Mouse (Mus musculus) olfactory bulb, adult 2 months (tissue): Measurements from ENCODE around the gene Trpm3. TPM values are rescaled to one million over a fixed set of nuclear protein-coding genes. Genes with fewer than 3 reads are reported as not detected.

Experiments
- H3K27ac ChIP-seq: fragments of 200-500 bp; 2 replicates; pipeline ENCODE4 v1.5.1; 2012; ENCODE audit warnings: low read depth, low read length; ENCODE audit not compliant: insufficient read depth
- H3K4me1 ChIP-seq: fragments of 200-500 bp; 2 replicates; pipeline ENCODE4 v1.6.1; 2012; ENCODE audit warnings: low read length; ENCODE audit not compliant: control insufficient read depth, insufficient read depth
- H3K4me3 ChIP-seq: fragments of 200-500 bp; 2 replicates; pipeline ENCODE4 v1.5.1; 2012; ENCODE audit warnings: mild to moderate bottlenecking, low read depth, low read length, moderate library complexity; ENCODE audit not compliant: insufficient read depth
- CTCF ChIP-seq: fragments of 200-500 bp; IDR thresholded peaks from 2 replicates; pipeline ENCODE4 v1.5.1; 2012; ENCODE audit warnings: low read depth, mild to moderate bottlenecking, low read length, moderate library complexity; ENCODE audit not compliant: insufficient read depth
- POLR2A ChIP-seq: fragments of 200-500 bp; IDR thresholded peaks from 2 replicates; pipeline ENCODE4 v1.6.1; 2012; ENCODE audit warnings: mild to moderate bottlenecking, low read depth, low read length, moderate library complexity; ENCODE audit not compliant: insufficient read depth
- WGBS: fragments of 180-500 bp; shearing (Covaris S2); methylation state at CpG from one replicate; pipeline ENCODE4 v1.1.7; 2018; 5-methylcytosine and 5-hydroxymethylcytosine counted together
- polyA plus RNA-seq: library from polyadenylated mRNA; stranded (reverse); fragments of >200 nt; gene quantifications from 2 replicates; pipeline ENCODE4 v1.2.4, GENCODE M21; 2012; ENCODE audit warnings: low replicate concordance; ENCODE audit not compliant: missing spikeins, insufficient read depth, insufficient read length

Trpm3 gene
- polyA plus RNA-seq, 1 experiment, result 53.7 TPM

DNA sequence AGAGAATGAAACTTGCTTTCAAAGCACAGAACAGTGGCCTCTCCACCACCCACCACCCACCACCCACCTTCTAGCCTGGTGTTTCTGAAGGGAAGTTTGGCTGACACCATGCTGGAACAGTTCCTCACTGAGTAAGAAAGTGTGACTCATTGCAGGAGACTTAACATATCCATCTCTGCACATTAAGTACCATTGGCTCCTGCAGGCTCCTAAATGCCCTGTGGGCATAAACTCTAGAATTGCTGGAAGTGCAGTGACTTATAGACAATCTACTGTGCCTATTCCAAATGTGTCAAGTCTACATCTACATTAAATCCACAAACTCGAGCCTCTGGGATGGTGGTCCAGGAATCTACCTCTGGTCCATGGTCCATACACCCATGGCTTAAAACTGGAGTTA, 840.3 kb downstream of the Trpm3 start:
- Histone ChIP-seq H3K27ac (no peak overlapping the region), H3K4me3 (no peak overlapping the region), H3K4me1 (peaks cover 8% of the 10 kb centered on the region)
- WGBS, result 66% methylated on average over 1 of the region's 1 CpGs
- TF ChIP-seq CTCF (no peak), POLR2A (no peak)

- WGBS, result 98% methylated on average over 12 of the region's 12 CpGs
These were observed 849.1 kb downstream of the Trpm3 start for GRCm38 (mm10) chr19:22987914-22988313.

DNA sequence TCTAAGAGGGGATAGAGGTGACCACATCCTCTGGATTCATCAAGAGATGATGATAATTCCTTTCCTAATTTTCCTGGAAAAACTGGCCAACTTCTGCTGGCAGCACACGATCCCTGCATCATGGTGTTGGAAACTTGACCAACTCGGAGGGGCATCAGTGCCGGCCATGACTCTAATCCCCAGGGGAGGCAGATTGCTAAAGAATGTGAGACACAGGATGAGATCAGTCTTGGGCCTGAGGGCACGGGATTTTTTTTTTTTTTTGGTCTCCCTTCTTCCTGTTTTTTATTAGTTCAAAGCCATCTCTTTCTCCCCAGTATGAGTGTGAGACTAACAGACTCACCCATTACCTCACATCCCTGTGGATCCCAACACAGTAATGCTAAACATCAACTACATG, 855.1 kb downstream of the Trpm3 start:
- Histone ChIP-seq H3K4me3 (no peak overlapping the region), H3K4me1 (no peaks in the 10 kb centered on the region), H3K27ac (no peak overlapping the region)
- 84% methylated on average over 4 of the region's 4 CpGs for WGBS
- TF ChIP-seq POLR2A (no peak), CTCF (no peak)

More at GRCm38 (mm10) chr19:22987914-22988313, 849.1 kb downstream of the Trpm3 start:
- Histone ChIP-seq H3K4me1 (no peaks in the 10 kb centered on the region), H3K4me3 (no peak overlapping the region), H3K27ac (no peak overlapping the region)
- TF ChIP-seq CTCF (no peak), POLR2A (no peak)

DNA sequence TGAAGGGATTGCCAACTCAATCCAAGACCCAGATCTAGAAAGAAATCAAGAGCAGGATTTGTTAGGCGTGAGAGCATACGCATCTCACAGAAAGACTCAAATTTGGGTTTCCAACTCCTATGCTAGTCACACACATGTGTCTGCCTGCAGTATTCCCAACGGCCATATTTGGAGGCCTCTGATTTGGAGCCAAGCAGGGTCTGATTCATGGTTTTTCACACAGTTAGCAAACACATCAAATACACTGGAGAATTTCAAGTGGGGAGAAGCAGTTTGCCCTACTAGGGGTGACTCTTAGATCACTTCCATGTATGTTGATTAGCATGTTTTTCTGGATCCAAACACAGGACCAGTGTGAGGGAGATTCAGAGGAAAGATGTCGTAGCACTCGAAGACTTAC, 855.7 kb downstream of the Trpm3 start:
- TF ChIP-seq CTCF (no peak), POLR2A (no peak)
- WGBS, result 91% methylated on average over 5 of the region's 5 CpGs
- Histone ChIP-seq H3K4me1 (no peaks in the 10 kb centered on the region), H3K27ac (no peak overlapping the region), H3K4me3 (no peak overlapping the region)

DNA sequence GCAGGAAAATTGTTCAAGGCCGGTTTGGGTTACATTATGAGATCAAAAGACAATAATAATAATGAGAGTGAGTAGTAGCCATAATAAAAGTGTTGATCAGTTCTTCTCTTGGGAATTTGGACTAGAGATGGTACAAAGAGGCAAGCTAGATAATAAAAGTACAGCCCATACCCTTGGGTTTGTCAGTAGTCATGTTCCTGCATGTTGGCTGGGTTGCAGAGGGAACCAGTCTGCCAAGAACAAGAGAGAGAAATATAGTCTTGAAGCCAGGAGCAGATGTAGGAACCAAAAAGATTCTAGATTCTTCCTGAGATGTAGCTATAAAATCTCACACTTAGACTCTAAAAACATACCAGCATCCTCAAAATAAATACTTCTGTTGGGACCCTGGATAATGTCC, 861.4 kb downstream of the Trpm3 start:
- no peak for TF ChIP-seq CTCF
- TF ChIP-seq POLR2A, result no peak
- H3K27ac ChIP-seq, result no peak overlapping the region
- H3K4me3 ChIP-seq, result no peak overlapping the region
- 100% methylated on average over 1 of the region's 1 CpGs for WGBS
- peaks cover 4% of the 10 kb centered on the region for H3K4me1 ChIP-seq

DNA sequence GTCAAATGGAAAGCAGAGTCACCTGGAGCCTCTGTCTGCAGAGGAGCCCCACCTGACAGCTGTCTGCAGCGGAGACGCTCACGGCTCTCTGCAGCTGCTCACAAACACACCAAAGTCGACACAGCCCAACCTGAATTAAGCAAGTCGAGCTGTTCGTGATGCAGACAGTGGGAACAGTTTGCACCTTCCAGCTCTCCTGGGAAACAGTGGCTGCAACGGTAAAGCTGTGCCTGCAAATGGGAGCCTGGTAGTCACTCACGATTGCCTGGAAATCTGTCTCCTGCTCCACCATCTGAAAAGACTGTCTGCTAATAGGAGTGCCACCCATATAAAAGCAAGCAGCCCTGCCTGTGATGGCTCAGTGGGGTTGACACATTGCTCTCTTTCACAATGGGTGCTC, 865.0 kb downstream of the Trpm3 start:
- Histone ChIP-seq H3K27ac (no peak overlapping the region), H3K4me3 (no peak overlapping the region), H3K4me1 (peaks cover 4% of the 10 kb centered on the region)
- no peak for TF ChIP-seq POLR2A
- TF ChIP-seq CTCF, result no peak
- WGBS, result 54% methylated on average over 8 of the region's 8 CpGs

DNA sequence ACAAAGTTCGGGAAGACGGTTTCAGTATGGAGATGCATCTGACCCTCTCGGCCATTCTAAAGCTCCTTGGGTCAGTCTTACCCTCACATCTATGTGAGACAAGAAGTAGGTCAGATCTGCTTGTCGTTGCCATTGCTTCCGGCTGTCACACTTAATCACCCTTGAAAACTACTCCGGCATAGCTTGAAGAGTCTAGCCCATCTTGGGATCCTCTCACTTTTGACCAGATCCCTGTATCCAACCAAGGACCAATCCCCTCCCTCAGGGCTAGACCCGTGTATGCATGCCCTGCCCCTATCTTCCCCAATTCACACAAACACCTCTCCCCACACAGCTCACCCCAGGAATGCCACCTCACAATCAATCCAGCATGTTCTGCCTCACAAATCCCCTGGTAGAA, 867.0 kb downstream of the Trpm3 start:
- Histone ChIP-seq H3K27ac (no peak overlapping the region), H3K4me1 (peaks cover 4% of the 10 kb centered on the region), H3K4me3 (no peak overlapping the region)
- TF ChIP-seq CTCF (no peak), POLR2A (no peak)
- WGBS, result 94% methylated on average over 7 of the region's 7 CpGs

DNA sequence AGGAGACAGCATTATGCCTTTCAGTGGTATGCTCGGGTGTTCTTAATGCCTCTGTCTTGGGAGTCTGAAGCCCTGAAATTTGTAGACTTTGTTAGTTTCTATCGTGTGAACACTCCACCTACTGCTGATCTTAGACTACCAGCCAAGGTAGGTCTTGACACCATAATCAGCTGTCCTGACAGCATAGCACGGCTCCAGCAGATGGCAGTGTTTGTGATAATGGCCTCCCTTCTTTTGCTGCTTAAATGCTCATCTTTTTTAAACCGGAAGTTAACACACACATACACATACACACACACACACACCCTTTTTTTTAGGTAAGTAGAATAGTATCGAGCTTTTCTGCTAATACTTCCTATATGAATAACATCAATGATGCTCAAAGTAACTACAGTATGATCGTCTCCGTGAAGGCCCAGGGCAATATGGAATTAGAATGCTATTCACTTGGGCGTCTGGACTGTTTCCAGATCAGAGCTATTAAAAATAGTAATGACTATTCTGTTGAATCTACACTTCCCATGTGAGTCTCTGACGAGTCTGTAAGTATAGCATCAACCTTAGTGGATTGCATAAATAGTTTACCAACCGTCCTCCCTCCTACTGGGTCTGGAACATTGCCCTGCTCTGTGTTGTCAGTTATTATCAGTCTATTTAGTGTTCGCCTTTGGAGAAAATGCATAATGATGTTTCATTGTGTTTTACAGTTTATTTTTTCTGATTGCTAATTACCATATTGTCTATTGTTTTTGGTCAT, 867.8 kb downstream of the Trpm3 start:
- H3K27ac ChIP-seq, result no peak overlapping the region

DNA sequence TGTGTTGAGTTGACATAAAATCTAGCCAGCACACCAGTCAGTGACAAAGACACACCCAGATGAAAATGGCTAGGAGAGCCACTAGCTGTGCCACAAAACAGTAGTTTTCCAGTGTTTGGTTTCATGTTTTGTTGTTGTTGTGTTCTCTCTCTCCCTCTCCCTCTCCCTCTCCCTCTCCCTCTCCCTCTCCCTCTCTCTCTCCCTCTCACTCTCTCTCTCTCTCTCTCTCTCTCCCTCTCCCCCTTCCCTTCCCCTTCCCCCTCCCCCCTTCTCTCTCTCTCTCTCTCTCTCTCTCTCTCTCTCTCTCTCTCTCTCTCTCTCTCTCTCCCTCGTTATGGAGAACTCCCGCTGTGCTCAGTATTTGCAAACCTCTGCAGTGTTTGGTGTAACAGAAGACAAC, 874.8 kb downstream of the Trpm3 start:
- Histone ChIP-seq H3K4me1 (no peaks in the 10 kb centered on the region), H3K27ac (no peak overlapping the region), H3K4me3 (no peak overlapping the region)
- TF ChIP-seq CTCF (no peak), POLR2A (no peak)
- WGBS, result 29% methylated on average over 1 of the region's 2 CpGs

More for the DNA sequence above, 867.8 kb downstream of the Trpm3 start:
- 30% methylated on average over 11 of the region's 11 CpGs for WGBS
- Histone ChIP-seq H3K4me1 (peaks cover 4% of the 10 kb centered on the region), H3K4me3 (no peak overlapping the region)
- TF ChIP-seq POLR2A (no peak), CTCF (no peak)
